Mouse (Mus musculus): ENCODE results near the gene Nup210.

Gene Nup210

GRCm38 (mm10) chr6:90984101-90984500, 132.5 kb downstream of the Nup210 start:
- CTCF ChIA-PET: no interaction called here

- CTCF ChIA-PET: no interaction called here
These were observed 142.3 kb downstream of the Nup210 start for GRCm38 (mm10) chr6:90974279-90974678.

- CTCF ChIA-PET: no interaction called here
These were observed 147.2 kb downstream of the Nup210 start for GRCm38 (mm10) chr6:90969341-90969871.
